8 mouse cellular contexts compared by ENCODE assay signal in the genomic region with DNA sequence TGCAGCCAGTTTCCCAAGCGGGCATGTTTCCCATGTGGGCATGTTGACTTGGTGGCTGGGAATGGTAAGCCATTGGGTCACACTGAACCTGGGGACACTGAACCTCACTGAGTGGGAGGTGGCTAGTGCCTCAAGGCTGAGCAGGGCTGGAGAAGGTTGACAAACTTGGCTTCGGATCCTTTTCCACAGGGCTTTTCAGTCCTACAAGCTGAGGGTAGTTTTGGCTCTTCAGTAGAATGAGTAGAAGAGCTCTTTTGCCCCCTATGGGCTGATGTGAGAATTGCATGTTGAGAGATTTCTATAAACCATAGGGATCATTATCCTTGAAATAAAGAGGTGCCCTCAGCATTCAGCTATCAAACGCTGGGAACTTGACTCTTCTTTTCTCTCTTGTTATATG. TPM values are rescaled to one million over a fixed set of nuclear protein-coding genes. Genes with fewer than 3 reads are reported as not detected.
DNase-seq lines count a peak whose midpoint lies in the region; ATAC-seq and TF ChIP-seq lines count a peak whose summit lies in the region.

No protein-coding gene starts in this region.

- DNase-seq in CD4-positive, CD25-positive, alpha-beta regulatory T cell, adult 2 months (ENCODE audit: low read depth, low spot score) = peak; percentile 68
- DNase-seq in Muller cell, postnatal 12 days (ENCODE audit: inconsistent ontology term) = peak; percentile 48
- peak; percentile 46 for DNase-seq in cerebellum, adult 9-11 months
- peak; percentile 77 for DNase-seq in kidney, adult 9 months
- DNase-seq in limb, embryonic 14.5 days (ENCODE audit: low spot score) = peak; percentile 81
- peak; percentile 38 for DNase-seq in neural tube, embryonic 10.5 days (ENCODE audit: extremely low spot score, low spot score)

- WGBS in limb, embryonic 14.5 days = 36% methylated on average over 3 of the region's 3 CpGs

- no peaks in the 10 kb centered on the region for H3K27me3 ChIP-seq in limb, embryonic 14.5 days (ENCODE audit: control insufficient read depth, insufficient read depth, low read length)

- H3K4me1 ChIP-seq in limb, embryonic 14.5 days (ENCODE audit: control insufficient read depth, insufficient read depth, low read length) = no peaks in the 10 kb centered on the region

- no peak overlapping the region for H3K27ac ChIP-seq in limb, embryonic 14.5 days (replicated peaks; ENCODE audit: low read depth, low read length)

- H3K9me3 ChIP-seq in limb, embryonic 14.5 days (ENCODE audit: control insufficient read depth, low read length) = no peaks in the 10 kb centered on the region

- no peak overlapping the region for H3K4me2 ChIP-seq in limb, embryonic 14.5 days (replicated peaks; ENCODE audit: low read depth, low read length, severe bottlenecking)

- no peak for TF ChIP-seq POLR2A in limb, embryonic 14.5 days (IDR thresholded peaks at IDR 0.05; ENCODE audit: borderline replicate concordance, extremely low read depth, insufficient read depth, insufficient read length)

- no peaks in the 10 kb centered on the region for H3K36me3 ChIP-seq in limb, embryonic 14.5 days (ENCODE audit: control insufficient read depth, insufficient read depth, low read length)

- H3K9ac ChIP-seq in limb, embryonic 14.5 days (ENCODE audit: low read depth, low read length, severe bottlenecking) = no peak overlapping the region

- ATAC-seq in frontal cortex, adult (ENCODE audit: low TSS enrichment) = peak; percentile 79
- ATAC-seq in limb, embryonic 14.5 days (ENCODE audit: low FRiP score, low read depth) = no peak
- ATAC-seq in activated CD4-positive, CD25-positive, alpha-beta regulatory T cell, adult 4 months = no peak

- no peak overlapping the region for H3K4me3 ChIP-seq in limb, embryonic 14.5 days (replicated peaks; ENCODE audit: low read length)

RNA-seq across cellular contexts. Expression of gene Lrrn4, which starts 22.8 kb away (rescaled TPM):
- polyA plus RNA-seq in limb, embryonic 14.5 days (2012; rRNA removed) = 0.31 and 0.36 TPM in 2 replicates
- polyA plus RNA-seq in limb, embryonic 14.5 days (2014; fragmentation: Nextera tagmentation; extraction: Ambion mirVana) = 0.32 and 0.51 TPM in 2 replicates
- polyA plus RNA-seq in activated CD4-positive, CD25-positive, alpha-beta regulatory T cell, adult 4 months (2017; shearing (Covaris generic)) = under 1 TPM in 1 of 2 experiments, not detected in 1; 0.69 TPM

RNA-seq across cellular contexts. Expression of gene Fermt1, which starts 42.2 kb away (rescaled TPM):
- polyA plus RNA-seq in limb, embryonic 14.5 days (2012; rRNA removed) = 2.9 and 3.9 TPM in 2 replicates
- polyA plus RNA-seq in limb, embryonic 14.5 days (2014; fragmentation: Nextera tagmentation; extraction: Ambion mirVana) = 16.2 and 19.5 TPM in 2 replicates
- not detected for polyA plus RNA-seq in activated CD4-positive, CD25-positive, alpha-beta regulatory T cell, adult 4 months (2017; shearing (Covaris generic))

RNA-seq across cellular contexts. Expression of gene Crls1, which starts 57.0 kb away (rescaled TPM):
- 33.5 and 40.0 TPM in 2 replicates for polyA plus RNA-seq in limb, embryonic 14.5 days (2012; rRNA removed)
- polyA plus RNA-seq in limb, embryonic 14.5 days (2014; fragmentation: Nextera tagmentation; extraction: Ambion mirVana) = 33.9 and 35.5 TPM in 2 replicates
- 1 to 10 TPM; 2.9 to 3.8 TPM for polyA plus RNA-seq in activated CD4-positive, CD25-positive, alpha-beta regulatory T cell, adult 4 months (2017; shearing (Covaris generic))

Comparison
In these comparisons a context has a peak if more than half of its experiments do, and no peak if none do; other contexts are left out.
1. RNA of gene Crls1, which starts 57.0 kb away (polyA plus RNA-seq): 33.5 to 40.0 TPM in limb, embryonic 14.5 days; 2.9 to 3.8 TPM in activated CD4-positive, CD25-positive, alpha-beta regulatory T cell, adult 4 months; every median in the first group is over 4 times any median in the second.
2. Peak in every context shown above with its lines, with median percentiles within 50 percentile points of each other: DNase-seq.